Mouse (Mus musculus): ENCODE data around the gene AC109138.7.

DNA sequence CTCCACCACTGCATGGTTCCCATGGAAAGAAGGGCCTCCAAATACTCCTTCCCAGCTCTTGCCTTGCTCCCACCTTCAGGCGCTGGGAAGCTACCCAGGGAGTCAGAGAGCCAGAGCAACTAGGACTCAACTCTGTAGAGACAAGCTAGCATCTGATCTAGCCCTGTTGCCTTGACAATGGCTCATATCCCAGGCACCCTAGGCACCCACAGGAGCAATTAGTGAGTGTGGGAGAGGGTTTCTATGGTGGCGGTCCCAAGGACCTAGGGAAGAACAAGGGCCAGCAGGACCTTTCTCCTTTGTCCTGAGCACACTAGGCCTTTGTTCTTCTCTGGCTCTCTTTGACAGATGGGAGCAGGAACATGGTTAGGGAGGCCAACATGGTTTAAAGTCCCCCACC lies 30.5 kb upstream of the AC109138.7 start:
- TF ChIP-seq MAX (IDR thresholded peaks at IDR 0.05; ENCODE audit: low read depth) (no peak), CEBPB (IDR thresholded peaks at IDR 0.05; ENCODE audit: insufficient read depth, poor library complexity, severe bottlenecking) (no peak), REST (IDR thresholded peaks at IDR 0.05; ENCODE audit: insufficient read depth, insufficient read length) (no peak), POLR2A (IDR thresholded peaks at IDR 0.05; ENCODE audit: insufficient read length, low read depth) (no peak), POLR2AphosphoS2 (IDR thresholded peaks at IDR 0.05; ENCODE audit: insufficient read length, low read depth) (no peak), USF1 (IDR thresholded peaks at IDR 0.05; ENCODE audit: low read depth) (no peak)
